Mouse (Mus musculus): ENCODE results near the gene Gm20517.

Gene Gm20517

GRCm38 (mm10) chr17:47682836-47683235, 71.4 kb downstream of the Gm20517 start:
- no peak for DNase-seq

GRCm38 (mm10) chr17:47687409-47688343, 76.3 kb downstream of the Gm20517 start:
- peak; percentile 96 to 97 for DNase-seq

- DNase-seq: no peak
These were observed 76.9 kb downstream of the Gm20517 start, which contains the start of gene Tomm6 for GRCm38 (mm10) chr17:47688344-47688607. TSS of gene Tomm6 (minus strand) at chr17:47688386.

DNA sequence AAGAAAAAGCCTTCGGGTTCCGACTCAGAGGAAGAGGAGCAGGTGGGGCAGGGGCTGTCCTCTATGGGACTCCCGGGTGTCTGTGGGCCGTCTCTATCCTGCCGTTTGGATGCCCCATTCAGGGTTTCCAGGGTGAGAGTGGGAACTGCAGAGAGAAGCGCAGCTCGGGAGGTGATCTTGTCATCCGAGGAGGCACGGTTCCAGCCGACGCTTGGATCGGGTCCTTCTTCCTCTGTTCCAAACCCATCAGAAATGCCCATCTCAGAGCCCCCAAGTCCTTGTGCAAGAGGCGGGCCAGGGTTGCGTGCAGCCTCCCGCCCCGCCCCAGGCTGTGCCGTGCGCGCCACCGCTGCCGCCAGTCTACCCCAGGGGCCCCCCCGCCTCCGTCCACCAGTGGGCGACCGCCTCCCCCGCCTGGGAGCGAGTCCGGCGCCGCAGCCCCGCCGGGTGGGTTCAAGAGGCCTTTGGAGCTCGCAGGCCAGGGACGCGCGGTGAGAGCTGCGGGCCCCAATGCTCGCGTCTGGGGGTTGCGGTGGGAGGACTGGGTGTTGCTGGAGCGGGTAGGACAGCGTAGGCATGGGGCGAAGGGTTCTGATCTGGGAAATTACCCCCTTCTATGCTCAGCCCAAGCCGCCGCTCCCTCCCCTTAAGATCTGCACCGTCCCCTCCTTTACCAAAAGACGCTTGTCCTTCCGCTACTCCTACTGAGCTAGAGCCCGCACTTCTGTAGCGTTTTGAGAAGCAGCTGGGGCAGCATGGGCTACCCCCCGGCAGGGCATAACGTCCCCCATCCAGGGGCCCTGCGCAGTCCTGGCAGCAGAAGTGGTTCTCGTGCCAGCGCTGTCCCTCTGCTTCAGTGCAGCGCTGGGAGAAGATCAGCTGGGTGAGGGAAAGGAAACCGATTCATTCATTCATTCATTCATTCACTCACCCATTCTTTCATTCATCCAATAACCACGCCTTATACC, 77.5 kb downstream of the Gm20517 start, which contains the start of gene Frs3:
TSS of gene Frs3 (plus strand) at position 423 of the 968 bp plus-strand sequence.
- peak; percentile 71 to 82 for DNase-seq

DNA sequence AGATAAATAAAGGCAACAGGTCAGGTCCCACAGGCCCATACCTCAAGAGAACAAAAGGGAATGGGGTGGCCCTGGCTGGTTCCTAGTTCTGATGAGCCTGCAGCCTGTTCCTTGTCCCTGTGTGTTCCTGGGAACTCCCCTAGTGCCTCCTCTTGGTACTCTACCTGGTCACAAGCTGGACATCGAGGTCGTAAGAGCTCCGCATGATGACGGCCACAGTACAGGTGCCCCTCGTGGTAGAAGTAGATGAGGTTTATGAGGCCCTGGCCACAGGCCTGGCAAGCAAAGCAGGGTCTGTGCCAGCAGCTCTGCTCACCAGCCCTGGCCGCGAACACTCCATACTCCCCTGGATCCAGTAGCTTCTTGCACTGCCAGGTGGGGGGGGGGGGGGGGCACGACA, 78.5 kb downstream of the Gm20517 start:
- DNase-seq: no peak

DNA sequence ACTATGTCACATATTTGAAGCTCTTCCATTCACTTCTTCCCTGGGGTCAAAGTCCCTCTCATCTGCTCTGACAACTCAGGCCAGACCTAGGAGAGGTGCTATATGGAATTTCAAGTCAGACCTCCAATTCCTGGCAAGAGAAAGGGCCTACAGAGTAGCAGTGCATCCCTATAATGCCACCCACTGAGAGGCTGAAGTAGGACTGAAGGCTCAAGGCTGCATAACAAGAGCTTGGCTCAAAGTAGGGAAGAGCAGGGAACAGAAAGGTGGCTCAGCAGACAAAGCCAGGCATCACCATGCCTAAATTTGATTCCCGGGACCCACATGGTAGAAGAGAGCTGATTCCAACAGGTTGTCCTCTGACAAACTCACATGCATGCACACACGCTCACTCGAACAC, 80.3 kb downstream of the Gm20517 start:
- no peak for DNase-seq

DNA sequence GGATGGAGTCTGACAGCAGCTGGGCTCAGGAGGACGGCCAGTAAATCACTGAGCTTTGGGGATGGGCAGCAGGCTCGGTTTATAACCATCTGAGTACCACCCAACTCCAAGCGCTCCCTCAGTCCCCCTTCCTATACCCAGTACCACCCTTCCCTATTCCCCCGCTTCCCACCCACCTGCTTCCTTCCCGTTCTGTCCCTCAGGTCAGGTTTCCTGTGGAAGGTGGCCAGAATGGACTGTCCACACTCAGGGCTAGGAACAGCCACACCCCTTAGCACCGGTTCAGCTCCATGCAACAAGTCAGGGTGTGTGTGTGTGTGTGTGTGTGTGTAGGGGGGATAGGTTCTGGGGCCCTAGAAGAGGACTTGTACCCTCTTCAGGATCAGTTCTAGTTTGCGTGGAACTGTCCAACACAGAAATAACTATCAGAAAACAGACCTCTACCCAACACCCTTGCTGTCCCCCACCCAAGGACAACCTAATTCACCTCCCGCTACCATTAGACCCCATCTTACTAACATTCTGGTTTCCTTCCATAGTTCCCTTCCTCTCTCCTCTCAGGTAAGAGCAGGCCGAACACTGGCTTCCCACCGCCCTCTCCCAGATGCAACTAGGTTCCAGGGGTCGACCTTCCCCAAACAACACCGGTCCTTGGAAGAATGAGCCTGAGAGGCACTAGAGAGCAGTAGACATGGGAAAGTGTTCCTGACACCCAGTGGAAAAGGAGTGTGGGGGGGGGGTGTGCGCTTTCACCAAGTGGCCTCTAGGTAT, 82.5 kb downstream of the Gm20517 start:
- DNase-seq: no peak

DNA sequence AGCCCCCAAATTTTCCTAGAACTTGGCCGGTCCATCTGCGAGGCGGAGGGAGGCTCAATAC, 82.9 kb downstream of the Gm20517 start, which contains the start of gene Gm21981:
TSS of gene Gm21981 (minus strand) at position 14 of the 61 bp plus-strand sequence.
- no peak for DNase-seq

GRCm38 (mm10) chr17:47694503-47695336, 83.3 kb downstream of the Gm20517 start, which contains the start of gene Prickle4:
TSS of gene Prickle4 (minus strand) at chr17:47694736.
- peak; percentile 97 to 98 for DNase-seq

DNA sequence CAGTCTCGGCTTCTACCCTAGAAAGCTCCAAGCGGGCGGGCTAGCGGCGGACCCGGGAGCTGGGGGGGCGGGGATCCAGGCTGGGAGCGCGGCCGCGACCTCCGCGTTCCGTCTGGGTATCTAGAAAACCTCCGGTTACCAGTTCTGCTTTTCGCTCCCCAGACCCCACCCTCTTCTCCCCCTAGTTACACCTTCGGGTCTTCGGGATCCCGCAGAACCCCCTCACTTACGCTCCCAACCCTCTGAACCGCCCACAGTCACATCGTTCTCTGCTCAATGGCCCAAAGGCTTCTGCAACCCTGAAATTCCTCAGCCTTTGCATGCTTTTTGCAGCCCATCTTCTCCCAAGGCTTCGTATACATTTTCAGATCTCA, 83.9 kb downstream of the Gm20517 start:
- DNase-seq: no peak

GRCm38 (mm10) chr17:47698156-47698555, 86.8 kb downstream of the Gm20517 start:
- DNase-seq: no peak

DNA sequence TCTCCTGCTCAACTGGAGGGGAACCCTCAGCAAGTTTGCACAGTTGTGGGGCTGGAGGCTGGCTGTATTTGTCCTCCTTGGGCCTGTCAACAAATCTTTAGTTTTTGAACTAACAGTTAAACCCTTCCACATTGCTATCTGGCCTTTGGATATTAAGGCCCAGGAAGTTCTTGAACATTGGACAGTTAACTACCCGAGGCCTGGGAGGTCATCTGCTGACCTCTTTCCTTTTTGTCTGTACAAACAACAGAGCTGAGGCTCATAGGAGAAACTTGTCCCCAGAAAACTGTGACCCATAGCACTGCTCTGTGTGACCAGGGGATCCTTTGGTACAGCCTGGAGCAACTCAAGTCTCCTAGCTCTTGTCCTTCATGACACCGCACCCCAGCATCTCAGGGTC, 87.7 kb downstream of the Gm20517 start:
- DNase-seq: no peak

GRCm38 (mm10) chr17:47701793-47702192, 90.4 kb downstream of the Gm20517 start:
- DNase-seq: no peak

- DNase-seq: no peak
These were observed 91.4 kb downstream of the Gm20517 start for GRCm38 (mm10) chr17:47702548-47703345.

GRCm38 (mm10) chr17:47703556-47703955, 92.2 kb downstream of the Gm20517 start:
- DNase-seq: no peak

DNA sequence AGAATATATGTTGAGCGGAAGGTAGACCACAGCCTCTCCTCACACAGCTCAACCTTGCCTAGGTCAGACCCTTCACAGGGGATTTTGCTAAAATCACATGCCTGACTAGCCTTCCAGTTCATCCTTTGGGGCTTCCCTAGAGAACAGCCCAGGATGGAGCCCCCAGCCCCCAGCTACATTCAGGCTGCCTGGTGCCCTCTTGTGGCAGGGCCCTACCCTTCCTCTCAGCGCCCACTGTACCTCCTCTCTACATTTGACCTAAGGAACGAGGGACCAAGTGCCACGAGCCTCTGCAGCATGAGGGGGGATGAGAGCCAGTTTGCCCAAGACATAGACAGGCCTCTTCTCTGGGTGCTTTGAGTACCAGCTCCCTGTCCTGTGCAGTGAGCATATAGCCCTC, 93.3 kb downstream of the Gm20517 start:
- DNase-seq: no peak

DNA sequence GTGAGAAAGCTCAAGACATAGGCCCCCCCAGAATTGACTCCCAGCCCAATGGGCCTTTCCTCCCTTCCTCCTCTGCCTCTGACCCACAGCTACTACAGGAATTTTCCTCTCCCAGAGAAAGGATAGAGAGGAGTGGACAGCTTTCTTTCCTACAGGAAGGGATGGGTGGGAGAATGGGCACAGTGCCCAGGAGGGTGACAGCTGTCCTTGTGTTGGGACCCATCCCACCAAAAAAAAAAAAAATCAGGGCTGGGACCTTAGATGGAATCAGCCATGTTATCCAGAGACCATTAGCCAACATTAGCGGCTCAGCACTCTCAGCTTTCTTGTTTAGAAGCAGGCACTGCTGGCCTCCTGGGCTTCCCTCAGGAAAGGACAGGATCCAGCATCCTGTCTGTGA, 94.8 kb downstream of the Gm20517 start:
- no peak for DNase-seq

DNA sequence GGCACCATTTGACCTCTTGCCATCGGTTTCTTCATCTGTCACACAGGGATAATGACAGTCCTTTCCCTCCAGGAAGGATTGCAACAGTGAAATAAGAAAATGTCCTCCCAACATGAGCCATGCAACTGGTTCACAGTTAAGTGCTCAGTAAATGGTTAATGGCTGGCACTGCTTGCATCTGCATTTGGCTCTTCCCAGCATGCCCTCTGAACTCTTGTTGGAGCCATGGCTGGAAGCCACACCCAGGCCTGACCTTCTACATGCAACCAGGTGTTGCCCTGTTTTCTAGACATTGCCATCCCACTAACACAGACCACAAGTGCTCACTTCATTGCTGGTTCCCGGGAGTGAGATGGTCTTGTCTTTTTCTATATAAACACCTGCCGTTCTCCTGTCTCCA, 96.6 kb downstream of the Gm20517 start:
- DNase-seq: no peak

- no peak for DNase-seq
These were observed 97.6 kb downstream of the Gm20517 start for GRCm38 (mm10) chr17:47708972-47709371.

DNA sequence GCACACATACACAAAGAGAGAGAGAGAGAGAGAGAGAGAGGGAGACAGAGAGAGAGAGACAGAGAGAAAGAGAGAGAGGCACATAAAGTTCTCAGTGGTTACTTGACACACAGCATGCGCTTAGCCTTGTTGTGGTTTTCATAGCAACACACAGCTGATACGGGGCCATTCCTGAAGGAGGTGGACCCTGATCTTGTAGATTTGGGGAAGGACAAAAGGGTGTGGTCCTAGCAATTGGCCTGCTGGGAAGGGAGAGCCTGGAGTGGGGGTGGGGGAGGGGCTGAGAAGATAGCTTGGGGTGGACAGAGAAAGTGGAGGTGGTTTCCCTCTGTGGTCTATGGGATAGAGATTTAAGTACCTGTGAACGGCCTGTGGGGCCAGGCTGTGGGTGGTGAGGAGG, 98.6 kb downstream of the Gm20517 start:
- DNase-seq: no peak

DNA sequence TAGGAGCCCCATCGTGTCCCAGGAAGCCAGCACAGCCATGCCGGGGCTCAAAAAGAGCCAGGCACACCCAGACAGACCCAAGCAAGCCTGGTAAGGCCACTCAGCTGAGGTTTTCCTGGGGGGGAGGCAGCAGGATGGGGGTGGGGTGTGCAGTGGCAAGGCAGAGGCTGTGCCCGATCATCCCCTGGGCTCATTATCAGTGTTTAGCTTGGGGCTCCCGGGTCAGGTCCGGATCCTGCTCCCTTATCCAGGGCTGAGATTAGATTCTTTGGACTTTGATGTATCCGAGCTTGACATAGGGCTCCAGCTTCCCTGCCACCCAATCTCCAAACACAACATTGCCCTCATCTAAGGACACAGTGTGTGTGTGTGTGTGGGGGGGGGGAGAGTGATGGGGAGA, 100.5 kb downstream of the Gm20517 start:
- no peak for DNase-seq
